Mouse (Mus musculus) R1 (cell line): ENCODE results near the gene Fdxr.

Experiments used
- DNase-seq: peaks from one replicate; pipeline ENCODE4 v3.0.0-alpha.2; 2018; ENCODE audit warnings: low read depth, low spot score

The Fdxr gene

DNA sequence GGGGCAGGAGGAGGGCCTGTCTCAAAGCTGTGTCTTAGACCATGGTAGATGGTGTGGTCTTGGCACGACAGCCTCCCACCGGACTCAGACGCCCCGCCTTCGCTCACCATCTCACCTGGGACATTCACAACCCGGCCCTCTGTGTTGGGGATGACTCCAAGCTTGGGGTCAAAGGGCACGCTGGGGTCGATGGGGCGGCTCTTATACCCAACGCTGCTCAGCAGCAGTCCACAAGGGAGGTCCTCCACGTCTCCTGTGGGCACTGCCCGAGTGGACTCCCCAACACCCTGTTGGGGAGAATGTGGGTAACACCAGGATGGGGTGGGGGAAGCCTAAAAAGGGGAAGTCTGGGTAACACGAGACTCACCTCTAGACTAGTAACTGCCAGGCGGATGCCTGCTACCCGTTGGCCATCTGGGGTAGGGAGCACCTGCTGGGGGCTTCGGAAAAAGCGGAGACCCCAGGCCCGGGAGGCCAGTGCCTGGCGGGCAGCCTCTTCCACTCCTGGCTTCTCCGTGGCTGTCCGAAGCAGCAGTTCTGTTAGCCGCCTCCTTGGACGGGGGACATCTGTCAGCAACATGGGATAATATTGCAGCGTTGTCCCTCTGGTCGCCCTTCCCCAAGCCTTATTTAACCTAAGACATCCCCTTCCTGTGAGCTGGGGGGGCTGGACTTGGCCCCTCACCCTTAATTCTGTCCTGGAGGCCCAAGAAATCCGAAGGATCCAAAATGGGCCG is 7.4 kb downstream of the Fdxr start:
- no peak for DNase-seq

DNA sequence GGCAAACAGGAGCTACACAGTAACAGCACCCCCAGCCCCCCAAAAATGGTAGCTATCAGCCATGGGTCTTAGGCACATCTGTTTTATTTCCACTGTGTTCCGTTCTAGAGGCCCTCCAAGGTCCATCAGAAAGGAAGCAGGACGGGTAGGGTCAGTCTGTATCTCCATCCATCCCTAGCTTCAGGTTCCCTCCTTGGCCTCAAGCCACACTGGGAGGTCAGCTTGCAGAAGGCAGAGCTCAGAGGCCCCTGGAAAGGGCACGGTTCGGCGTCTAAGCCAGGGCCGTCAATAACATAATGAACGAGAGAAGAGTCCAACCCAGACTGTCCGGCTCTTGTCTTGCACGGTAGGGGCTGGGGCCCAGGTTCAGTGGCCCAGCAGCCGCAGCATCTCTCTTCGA is 8.9 kb downstream of the Fdxr start:
- DNase-seq = no peak

DNA sequence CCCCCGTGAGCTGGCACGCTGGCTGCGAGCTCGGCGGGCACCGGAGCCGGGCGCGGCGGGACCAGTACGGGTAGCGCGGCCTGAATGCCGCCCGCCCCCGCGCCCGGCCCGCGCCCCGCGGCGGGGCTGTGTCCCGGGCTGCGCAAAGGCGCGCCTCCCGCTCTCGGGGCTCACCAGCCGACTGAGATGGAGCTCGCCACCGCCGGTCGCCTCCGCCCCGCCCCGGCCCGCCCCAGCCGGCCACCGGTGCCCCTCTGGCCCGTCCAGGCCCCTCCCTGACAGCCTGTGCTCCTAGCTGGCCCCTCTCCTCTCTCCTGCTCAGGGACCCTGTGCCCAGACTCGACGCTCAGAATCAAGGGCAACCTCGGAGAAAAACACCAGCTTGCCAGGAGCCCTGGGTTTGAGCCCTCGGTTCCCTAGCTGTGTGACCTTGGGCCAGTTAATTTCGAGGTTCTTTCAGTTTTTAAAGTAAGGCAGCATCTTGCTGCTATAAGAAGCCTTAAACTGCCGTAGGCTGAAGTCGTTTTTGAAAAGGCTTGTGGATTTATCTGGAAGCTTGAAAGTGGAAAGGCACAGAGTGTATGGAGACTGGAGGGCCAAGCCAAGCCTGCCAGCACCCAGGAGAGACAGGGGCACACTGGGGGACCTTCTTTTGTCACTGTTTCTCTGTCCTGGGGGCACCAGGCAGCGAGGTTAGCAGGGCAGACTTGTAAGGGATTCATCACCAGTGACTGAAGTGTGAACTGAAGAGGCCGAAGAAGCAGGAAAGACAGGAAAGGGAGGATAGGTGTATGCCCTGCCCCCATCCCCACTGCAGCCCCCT is 9.6 kb downstream of the Fdxr start, which contains the start of gene Grin2c:
Grin2c (minus strand) TSS at position 183 of the 823 bp plus-strand sequence.
- no peak for DNase-seq

DNA sequence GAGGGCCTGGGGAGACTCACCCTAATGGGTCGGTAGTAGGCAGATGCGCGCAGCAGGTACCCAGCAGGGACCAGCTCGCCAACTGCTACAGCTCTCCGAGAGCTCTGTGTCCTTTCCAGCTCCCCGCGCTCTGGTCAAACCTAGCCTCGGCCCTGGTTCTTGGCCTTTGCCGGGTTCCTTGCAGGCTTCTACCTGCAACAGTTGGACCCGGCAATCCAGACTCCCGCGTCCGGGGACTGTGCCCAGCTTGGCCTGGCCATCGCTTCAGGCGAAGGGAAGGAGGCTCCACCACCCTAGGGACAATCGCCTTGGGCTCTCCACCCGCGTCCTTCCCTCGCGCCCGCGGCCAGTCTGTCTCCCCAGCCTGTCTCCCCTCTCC is 10.5 kb downstream of the Fdxr start:
- no peak for DNase-seq

DNA sequence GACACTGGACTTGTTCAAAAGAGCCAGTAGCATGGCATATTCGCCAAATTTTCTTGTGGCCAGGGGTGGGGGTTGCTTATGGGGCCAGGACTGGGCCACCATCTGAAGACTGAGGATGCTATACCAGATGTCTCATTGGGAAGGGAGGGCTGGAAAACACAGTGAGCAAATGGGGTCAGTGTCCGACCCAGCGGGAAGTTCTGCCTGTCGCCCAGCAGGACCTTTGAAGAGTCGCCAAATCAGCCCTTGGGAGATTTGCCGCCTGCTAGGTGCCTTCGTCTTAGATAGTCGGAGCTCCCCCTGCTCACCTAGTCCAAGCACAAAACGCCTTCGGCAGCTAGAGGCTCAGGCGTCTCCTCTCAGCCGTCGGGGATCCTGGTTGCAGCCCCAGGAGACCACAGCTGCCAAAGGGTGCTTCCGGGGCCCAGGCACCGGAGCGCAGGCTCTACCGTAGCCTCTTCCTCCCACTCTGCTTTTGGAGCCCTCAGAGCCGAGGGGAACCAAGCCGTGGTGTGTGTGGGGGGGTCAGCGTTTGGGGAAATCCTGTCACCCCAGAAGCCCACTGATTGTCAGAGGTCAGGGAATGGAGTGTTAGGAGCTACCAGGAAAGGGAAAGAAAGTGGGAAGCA is 11.0 kb downstream of the Fdxr start:
- no peak for DNase-seq

DNA sequence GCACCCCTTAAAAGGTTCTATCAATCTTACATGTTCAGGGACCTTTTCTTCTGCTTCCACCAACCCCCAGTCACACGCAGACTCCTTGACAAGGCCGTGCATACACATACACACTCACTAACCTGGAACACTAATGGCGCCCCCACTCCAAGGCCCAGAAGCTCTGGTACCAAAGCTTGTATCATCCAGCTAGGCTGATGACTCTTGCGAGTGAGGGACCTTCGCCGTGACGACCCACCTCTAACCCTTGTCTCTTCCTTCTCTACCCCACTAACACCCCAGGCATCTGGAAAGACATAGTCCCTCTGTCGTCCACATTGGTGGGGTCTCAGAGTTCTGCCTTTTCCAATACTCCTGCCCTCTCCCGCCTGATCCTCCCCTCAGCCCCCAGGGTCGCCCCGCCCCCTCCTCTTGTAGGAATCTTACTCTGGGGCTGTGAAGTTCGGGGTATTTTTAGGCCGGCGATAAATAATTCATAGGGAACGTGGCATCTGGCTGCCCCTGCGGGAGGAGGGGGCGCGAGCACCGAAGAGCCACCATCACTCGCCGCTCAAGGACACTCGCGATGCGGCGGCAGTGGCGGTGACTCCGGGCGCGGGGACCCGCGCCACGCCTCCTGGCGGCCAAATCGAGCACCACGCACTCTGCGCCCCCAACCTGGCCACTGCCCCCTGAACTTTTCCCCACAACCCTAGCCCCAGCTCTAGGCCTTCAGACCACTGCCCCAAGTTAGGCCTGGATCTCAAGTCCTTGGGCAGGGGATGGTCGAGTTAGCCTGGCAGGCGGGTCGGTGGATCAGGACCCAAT is 11.8 kb downstream of the Fdxr start:
- peak; percentile 53 for DNase-seq

DNA sequence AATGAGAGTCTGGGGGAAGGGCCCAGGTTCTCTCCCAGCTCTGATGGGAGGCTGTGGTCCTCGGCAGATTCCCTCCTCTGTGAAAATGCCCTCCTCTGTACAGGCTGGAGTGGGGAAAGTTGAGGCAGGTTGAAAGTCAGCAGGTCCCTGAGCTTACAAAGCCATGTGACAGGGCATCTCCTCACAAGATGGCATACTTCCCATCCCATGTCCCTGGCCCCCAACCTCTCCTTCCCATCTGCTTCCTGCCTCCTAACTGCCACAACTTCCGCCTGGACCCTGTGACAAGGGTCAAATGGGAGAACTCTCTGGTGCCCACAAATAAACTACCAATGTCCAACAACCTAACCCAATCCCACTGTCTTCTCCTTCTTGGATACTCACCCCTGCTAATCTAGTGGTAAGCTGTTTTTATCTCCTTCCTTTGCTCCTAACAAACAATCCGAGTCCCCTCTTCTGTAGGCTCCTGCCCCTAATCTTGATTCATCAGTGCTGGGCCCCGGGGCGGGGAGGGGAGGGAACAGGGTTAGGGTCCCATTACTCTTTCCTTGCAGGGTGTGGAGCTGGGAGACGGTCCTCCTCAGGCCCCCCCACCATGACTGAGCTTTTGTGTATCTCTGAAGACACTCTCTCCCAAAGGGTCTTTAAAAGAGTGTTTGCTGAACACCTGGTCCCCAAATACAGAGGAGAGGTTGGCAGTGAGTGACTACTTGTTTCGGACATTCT is 12.6 kb downstream of the Fdxr start:
- DNase-seq = no peak

DNA sequence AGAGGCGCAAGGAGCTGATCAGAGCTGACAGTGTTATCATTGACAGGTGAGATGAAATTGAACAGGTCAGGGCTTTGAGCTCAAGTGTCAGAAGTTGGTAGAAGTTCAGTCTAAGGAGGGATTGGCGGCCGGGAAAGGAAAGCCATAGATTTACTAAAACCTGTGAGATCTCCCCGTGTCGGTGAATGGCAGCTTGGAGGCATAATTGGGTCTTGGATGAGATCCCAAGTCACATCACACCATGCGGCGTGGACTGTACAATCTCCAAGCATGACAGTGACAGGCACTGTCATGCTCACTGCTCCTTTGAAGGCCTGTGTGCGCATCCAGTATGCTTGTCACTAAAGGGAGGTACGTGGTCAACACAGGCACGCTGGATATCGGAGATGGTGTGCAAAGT is 13.9 kb downstream of the Fdxr start:
- no peak for DNase-seq

DNA sequence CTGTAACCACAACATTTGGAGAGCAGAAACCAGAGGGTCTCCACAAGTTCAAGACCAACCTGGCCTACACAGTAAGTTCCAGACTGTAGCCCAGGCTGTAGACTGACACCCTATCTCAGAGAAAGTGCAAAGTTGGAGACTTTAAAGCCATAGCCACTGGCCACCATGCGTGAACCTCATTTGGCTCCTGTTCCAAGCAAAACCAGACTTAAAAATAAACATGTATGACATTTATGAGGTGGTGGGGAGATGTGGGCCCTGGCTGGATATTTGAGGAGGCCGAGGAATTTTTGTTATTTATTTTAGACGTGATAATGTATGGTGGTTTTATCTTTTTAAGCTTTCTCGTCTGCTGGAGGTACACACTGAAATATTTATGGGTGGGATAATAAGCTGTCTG is 17.7 kb downstream of the Fdxr start:
- DNase-seq = no peak

DNA sequence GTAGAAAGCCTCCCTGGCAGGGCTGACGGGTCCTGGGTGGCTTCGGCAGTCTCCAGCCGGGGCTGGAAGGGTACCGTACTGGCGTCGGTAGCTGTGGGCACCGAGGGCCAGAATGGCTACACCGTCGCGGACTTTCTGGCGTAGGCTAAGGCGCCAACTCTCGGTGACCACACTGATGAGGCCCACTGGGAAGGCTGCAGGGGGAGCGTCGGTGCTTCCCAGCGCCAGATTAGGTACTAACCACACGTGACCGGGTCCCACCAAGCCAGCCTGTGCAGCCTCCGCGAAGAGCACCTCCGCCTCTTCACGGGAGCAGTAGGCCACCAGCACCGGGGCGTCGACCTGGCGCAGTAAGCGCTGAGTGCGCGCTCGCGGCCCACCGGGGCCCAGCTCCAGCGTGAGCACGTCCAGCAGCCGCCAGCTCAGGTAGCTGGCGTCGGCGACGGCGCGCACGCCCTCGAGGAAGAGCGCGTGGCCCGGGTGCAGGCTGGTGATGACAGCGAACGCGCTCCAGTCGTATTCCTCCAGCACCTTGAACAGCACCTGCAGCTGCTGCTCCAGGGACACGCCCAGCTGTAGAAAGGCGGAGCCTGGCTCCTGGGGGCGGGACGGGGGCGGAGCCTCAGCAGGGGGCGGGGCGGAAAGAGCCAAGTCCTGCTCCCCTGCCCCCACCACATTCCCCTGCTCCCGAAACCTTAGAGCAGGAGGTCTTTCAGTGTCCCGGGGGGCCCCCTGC is 18.9 kb downstream of the Fdxr start:
- peak; percentile 94 for DNase-seq

DNA sequence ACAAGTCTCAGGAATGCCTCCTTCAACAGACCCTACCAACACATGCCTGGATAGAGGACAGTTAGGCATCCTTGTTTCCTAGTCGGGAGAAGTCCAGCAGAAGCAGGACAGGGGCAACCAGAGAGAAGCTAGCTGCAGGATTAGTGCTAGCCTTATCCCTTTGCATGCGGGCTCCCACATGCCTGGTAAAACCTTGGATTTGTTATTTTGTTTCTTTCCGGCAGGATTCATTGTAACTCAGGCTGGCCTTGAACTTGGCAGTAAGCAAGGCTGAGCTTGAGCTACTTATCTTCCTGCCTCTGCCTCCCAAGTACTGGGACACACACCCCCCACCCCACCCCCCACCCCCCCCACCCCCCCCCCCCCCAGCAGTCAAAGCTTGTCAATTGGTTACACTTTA is 25.6 kb downstream of the Fdxr start:
- DNase-seq = no peak

DNA sequence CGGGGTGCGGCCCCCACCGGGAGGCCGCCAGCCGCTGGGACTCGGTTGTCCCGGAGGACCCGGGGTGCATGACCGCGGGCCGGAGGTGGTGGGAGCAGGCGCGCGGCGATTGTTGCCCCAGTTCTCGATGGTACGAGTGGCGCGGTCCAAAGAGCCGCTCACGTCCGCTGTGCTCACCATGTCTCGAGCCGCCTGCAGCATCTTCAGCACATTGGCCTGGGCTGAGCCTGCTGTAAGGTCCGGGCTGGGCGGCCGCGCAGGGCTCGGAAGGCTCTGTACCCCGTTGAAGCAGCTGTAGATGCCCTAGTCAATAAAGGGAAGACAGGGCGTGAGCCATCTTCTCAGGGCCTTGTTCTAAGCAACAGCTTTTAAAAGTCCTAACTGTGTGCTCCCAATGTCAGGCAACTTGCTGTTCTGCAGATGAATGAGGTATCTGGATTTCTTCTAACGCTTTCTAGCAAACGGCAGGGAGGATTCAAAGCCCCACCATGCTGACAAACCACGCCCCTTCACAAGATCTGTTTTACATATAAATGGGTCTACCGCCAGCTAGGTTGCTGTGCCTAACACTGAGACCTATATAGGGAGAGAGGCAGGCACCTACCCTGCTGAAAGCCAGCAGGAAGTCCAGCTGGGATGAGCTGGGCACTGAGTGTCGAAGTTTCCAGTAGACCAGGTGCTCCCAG is 26.3 kb downstream of the Fdxr start:
- DNase-seq = peak; percentile 93

DNA sequence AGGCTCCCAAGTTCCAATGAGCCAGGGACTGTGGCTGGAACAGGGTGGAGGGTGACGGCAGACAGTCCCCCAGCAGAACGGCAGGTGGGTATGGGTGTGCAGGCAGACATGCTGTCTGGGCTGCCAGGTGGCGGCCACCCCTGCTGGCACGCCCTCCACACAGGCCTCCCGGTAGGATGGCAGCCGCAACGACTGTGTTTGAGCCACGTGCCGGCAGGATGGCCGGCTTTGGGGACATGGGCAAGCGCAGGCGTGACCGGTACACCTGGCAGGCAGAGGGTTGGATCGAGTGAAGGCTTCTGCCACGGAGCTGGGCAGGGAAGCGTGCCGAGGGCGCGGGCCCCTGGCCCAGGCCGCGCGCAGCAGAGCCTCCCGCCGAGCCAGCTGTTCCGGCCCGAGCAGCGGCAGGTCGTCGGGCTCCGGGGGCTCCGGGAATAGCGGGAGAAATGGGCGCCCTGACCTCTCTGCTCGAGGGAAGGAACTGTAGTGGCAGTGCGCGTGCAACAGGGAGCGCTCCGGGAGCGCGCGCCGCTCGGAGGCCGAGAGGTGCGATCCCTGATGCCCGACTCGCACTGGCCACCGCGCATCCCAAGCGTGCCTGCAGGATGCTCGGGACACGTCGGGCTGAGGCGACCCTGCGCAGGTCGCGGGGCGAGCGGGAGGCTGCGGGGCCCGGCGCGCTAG is 27.0 kb downstream of the Fdxr start:
- peak; percentile 44 for DNase-seq

DNA sequence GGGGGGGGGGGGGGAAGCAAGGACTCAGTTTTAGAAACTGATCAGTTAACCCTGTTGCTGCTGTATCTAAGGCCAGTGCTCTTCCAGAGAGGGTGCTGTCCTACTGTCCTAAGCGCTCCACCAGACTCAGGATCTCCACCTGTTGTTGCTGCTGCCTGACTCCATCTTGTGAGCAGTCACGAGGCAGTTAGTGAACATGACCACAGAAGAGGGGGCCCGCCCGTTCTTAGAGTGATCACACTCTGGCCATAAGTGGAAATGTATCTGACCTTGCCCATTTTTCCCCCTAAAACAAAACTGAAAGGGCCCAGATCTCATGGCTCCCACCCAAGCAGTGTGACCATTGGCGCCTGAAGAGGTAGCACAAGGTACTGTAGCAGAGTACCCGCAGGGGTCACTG is 28.9 kb downstream of the Fdxr start:
- no peak for DNase-seq

DNA sequence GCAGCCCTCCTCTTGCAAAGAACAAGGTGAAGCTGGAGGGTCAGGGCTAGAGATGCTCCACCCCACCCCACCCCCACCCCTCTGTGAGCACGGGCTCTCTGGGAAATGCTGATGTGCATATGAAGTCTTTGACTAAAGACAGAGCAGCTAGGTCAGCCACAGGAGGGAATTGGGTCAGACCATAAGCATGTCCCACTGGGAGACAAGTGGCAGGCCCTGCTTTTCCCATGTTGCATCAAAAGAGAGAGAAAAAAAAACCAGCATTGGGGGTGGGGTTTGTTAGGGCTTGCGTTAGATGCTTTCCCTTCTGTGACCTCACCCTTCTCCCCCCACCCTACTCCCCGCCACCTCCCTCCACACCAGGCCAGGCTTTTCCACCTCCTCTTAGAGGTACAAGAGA is 29.6 kb downstream of the Fdxr start:
- peak; percentile 53 for DNase-seq

DNA sequence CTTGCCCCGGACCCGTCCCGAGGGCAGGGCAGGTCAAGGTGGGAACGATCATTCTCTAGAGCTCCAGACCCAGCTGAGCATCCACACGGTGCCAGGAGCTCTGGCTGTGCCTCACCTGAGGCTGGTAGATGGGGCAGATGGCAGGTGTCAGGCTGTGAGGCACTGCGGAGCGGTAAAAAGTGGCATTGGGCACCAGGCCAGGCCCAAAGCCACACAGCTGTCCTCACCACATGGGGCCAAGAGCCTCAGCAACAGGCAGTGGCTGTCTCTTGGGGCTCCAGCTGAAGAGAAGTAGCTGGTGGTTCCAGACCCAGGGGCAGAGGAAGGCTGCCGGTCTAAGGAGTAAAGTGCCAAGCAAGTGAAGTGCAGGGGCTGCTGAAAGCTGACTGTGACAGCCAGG is 30.5 kb downstream of the Fdxr start:
- no peak for DNase-seq

DNA sequence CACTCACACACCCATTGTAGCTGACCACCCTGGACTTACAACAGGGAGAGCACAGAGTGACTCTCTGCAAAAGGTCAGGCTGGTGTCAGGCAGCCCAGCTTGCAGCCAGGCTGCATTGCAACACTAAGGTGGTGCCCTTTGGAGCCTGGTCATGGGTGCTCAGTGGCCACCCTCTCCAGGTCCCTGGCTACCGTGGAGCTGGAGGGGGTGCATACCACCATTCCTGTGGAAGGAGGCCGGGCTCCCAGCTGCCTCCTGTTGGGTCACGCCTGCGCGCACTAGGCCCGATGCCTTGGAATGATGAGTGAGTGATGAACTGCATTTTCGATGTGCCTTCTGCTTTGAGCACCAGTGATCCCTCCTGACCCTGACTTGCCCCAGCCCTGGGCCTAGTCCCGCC is 32.0 kb downstream of the Fdxr start:
- no peak for DNase-seq

DNA sequence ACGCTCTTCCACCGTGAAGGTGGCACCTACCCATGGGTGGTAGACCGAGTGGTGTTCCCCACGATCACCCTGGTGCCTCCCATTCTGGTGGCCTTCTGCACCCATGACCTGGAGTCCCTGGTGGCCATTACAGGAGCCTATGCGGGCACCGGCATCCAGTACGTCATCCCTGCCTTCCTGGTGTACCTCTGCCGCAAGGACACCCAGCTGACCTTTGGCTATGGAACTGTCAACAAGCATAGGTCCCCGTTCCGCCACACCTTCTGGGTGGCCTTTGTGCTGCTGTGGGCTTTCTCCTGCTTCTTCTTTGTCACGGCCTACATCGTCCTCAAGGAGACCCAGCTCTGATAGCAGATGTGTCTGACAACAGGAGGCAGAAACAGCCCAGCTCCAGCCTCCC is 33.1 kb downstream of the Fdxr start:
- DNase-seq = no peak

DNA sequence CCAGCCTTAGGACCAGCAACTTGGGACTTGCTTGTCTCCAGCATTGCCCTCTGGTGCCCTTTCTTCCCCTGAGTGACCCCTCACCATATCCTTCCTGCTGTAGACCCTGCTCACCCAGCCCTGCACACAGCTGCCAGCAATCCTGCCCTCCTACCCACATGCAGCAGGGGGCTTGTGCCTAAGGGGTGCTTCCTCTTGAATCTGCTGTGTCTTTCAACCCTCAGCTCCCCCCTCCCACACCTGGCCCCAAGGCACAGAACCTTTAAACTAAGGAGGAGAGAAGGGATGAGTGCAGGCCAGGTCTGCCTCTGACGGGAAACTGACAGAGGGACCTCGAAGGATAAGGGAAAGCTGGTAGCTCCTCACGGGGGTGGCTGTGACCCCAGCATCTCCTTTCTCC is 34.1 kb downstream of the Fdxr start:
- DNase-seq = no peak
